Mouse (Mus musculus) forebrain, postnatal 0 days (tissue): ENCODE data around the gene Mast4. TPM values are rescaled to one million over a fixed set of nuclear protein-coding genes. Genes with fewer than 3 reads are reported as not detected.

ENCODE experiments used
- ATAC-seq: fragments of 200-750 bp; cut with Nextera tagmentation; 2 replicates; pipeline ENCODE4 v1.8.0; 2017; ENCODE audit warnings: mild to moderate bottlenecking, moderate library complexity
- DNase-seq: peaks from one replicate; pipeline ENCODE4 v3.0.0-alpha.2; 2015
- H3K27ac ChIP-seq: fragments of 300-500 bp; sonication (generic); 2 replicates; pipeline ENCODE4 v1.5.1; 2014; ENCODE audit warnings: low read depth, mild to moderate bottlenecking, antibody characterized with exemption, low read length, moderate library complexity, mixed read lengths
- H3K27me3 ChIP-seq: fragments of 300-500 bp; sonication (generic); 2 replicates; pipeline ENCODE4 v1.6.1; 2014; ENCODE audit warnings: mild to moderate bottlenecking, low read length, mixed read lengths; ENCODE audit not compliant: insufficient read depth
- H3K36me3 ChIP-seq: fragments of 300-500 bp; sonication (generic); 2 replicates; pipeline ENCODE4 v1.6.1; 2014; ENCODE audit warnings: mild to moderate bottlenecking, moderate library complexity; ENCODE audit not compliant: insufficient read depth
- H3K4me1 ChIP-seq: fragments of 300-500 bp; sonication (generic); 2 replicates; pipeline ENCODE4 v1.6.1; 2014; ENCODE audit warnings: antibody characterized with exemption; ENCODE audit not compliant: insufficient read depth
- H3K4me2 ChIP-seq: fragments of 300-500 bp; sonication (generic); 2 replicates; pipeline ENCODE4 v1.6.1; 2014; ENCODE audit warnings: low read depth, mild to moderate bottlenecking, moderate library complexity
- H3K4me3 ChIP-seq: fragments of 300-500 bp; sonication (generic); 2 replicates; pipeline ENCODE4 v1.5.1; 2014; ENCODE audit warnings: low read depth, low read length, mixed read lengths
- H3K9ac ChIP-seq: fragments of 300-500 bp; sonication (generic); 2 replicates; pipeline ENCODE4 v1.6.1; 2014; ENCODE audit warnings: mild to moderate bottlenecking
- H3K9me3 ChIP-seq: fragments of 300-500 bp; sonication (generic); 2 replicates; pipeline ENCODE4 v1.6.1; 2016; ENCODE audit warnings: low read length
- CTCF ChIP-seq: sonication (generic); IDR thresholded peaks from 2 replicates; pipeline ENCODE4 v1.5.1; 2016; ENCODE audit warnings: antibody characterized with exemption, control low read depth, low read depth
- WGBS: fragments of 180-500 bp; shearing (Covaris S2); extraction: QIAGEN DNeasy Blood & Tissue Kit; methylation state at CpG from one replicate; pipeline ENCODE4 v1.1.7; 2014; 5-methylcytosine and 5-hydroxymethylcytosine counted together
- polyA plus RNA-seq: library from polyadenylated mRNA; unstranded; fragments of >200 nt; fragmentation: Nextera tagmentation; extraction: Ambion mirVana; gene quantifications from 2 replicates; pipeline ENCODE4 v1.2.1, GENCODE M21; 2015
- total RNA-seq: library from RNA; depleted of rRNA; stranded (reverse); fragments of >200 nt; gene quantifications from 2 replicates; pipeline ENCODE4 v1.2.3, GENCODE M21; 2014

Gene Mast4
- total and polyA plus RNA-seq, 2 experiments from 2014 or later: 17.2 to 40.1 TPM

DNA sequence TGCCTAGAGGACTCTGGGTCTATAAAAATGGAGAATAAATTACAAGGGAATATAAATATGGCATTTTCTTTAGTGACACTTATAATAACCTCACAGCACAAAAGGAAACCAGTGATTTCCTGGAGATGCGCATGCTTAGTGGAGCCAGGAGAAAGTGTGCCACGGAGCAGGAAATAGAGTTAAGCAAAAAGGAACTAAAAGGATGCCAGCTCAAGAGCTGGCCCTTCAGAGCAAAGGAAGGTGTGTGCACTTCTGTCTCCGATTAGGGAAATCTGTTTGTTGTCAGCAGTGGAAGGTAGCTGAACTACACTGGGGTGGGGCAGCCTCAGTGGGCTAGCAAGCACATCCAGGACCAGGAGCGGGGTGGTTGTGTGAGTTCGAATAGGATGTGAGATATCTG, 634.1 kb downstream of the Mast4 start:
- Histone ChIP-seq H3K9ac (no peak overlapping the region), H3K4me1 (peaks cover 6% of the 10 kb centered on the region; the same call in 1 of the 2 replicates), H3K4me2 (no peak overlapping the region), H3K27me3 (no peaks in the 10 kb centered on the region), H3K27ac (no peak overlapping the region), H3K4me3 (no peak overlapping the region), H3K36me3 (no peaks in the 10 kb centered on the region), H3K9me3 (no peaks in the 10 kb centered on the region)
- no peak for ATAC-seq
- WGBS: 85% methylated on average over 5 of the region's 5 CpGs
- no peak for TF ChIP-seq CTCF
- no peak for DNase-seq

DNA sequence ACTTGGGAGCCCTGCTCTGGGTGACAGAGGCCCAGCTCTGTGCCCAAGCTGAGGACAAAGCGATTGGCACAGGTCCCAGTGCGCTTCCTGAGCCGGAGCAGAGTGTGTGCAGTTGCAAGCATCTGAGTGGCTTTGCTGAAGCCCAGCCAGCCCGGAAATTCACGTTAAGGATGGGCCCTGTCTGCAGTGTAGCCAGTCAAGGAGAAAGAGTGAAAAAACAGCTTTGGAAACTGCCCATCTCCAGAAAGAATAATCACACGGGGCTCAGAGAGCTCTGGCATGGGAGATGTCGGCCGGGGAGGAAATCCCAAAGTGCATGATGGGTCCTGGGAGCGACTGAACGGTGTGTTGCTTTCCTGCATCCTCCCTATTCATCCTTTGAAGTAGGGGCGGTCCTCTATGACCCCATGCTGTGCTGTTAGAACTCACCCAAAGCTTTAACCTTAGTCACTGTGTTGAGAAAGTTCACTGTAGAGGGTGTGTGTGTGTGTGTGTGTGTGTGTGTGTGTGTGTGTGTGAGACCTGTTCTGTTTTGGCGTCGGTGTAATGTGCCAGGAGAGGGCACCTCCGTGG, 635.5 kb downstream of the Mast4 start:
- Histone ChIP-seq H3K27me3 (no peaks in the 10 kb centered on the region), H3K27ac (peak overlapping the region; percentile 74), H3K9ac (peak overlapping the region; percentile 50), H3K4me3 (peak overlapping the region; percentile 30), H3K4me2 (peak overlapping the region; percentile 56), H3K9me3 (no peaks in the 10 kb centered on the region), H3K36me3 (no peaks in the 10 kb centered on the region), H3K4me1 (peaks cover 6% of the 10 kb centered on the region; the same call in 1 of the 2 replicates)
- WGBS: 12% methylated on average over 14 of the region's 14 CpGs
- no peak for TF ChIP-seq CTCF
- peak; percentile 84 for DNase-seq
- ATAC-seq: peak; percentile 96

DNA sequence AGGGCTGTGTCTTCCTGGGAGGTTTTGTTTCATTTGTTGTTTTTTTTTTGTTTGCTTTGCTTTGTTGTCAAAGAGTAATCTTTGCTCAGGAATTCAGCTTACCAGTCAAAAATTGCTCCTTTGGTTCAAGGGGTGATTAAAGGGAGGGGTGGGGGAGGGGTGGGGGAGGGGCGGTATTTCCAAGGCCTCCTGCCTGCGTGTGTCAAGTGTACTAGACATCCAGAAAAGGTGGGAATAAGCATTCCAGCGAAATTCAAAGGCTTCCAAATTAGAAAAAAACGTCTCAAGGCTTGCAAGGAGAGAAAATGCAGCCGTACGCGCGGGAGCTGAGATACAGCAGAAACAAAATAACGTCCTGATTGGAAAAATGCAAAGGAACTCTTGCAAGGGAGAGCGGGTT, 636.0 kb downstream of the Mast4 start:
- Histone ChIP-seq H3K9me3 (no peaks in the 10 kb centered on the region), H3K9ac (peak overlapping the region; percentile 50), H3K4me2 (peak overlapping the region; percentile 56), H3K4me3 (peak overlapping the region; percentile 30), H3K4me1 (peaks cover 6% of the 10 kb centered on the region; the same call in 1 of the 2 replicates), H3K27ac (peak overlapping the region; percentile 74), H3K36me3 (no peaks in the 10 kb centered on the region), H3K27me3 (no peaks in the 10 kb centered on the region)
- TF ChIP-seq CTCF: no peak
- peak; percentile 28 for ATAC-seq
- WGBS: 1% methylated on average over 10 of the region's 10 CpGs
- DNase-seq: no peak

DNA sequence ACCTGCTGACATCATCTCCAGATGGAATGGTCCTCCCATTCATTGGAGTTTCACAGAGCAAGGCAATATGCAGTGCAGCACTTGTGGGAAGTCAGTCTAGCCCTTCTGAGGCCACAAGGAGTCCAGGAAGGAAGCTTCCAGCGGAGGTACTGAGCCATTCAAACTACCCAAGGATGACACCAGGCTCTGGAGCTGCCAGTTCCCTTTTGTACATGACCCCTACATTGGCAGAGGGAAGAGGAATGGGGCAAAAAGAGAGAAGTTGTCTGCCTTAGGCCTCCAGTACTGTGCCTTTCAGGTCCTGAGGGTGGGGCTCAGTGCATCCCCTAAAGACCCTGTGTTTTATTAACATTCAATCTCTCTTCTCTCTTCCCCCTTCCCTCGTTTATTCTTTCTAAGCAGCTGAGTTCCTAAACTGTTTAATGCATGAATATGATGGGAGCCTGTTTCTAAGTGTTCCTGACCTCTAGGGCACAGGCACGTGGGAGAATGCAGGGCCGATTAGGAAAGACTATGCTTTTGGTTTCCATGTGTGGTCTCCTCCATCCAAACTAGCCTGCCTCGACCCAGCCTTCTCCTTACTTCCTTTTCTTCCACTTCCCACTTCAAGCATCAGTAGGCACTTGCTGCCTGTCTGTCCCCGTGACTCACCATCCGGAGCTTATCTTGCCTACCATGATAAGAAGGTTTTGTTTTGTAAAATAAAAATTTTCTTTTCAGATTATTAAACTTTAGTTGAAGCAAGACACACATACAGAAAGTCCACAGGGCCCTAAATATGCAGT, 639.0 kb downstream of the Mast4 start:
- H3K9ac ChIP-seq: no peak overlapping the region
- H3K36me3 ChIP-seq: no peaks in the 10 kb centered on the region
- no peak overlapping the region for H3K4me2 ChIP-seq
- ATAC-seq (no peak), DNase-seq (no peak)
- no peak overlapping the region for H3K27ac ChIP-seq
- no peaks in the 10 kb centered on the region for H3K27me3 ChIP-seq
- no peaks in the 10 kb centered on the region for H3K9me3 ChIP-seq
- TF ChIP-seq CTCF: no peak
- peaks cover 6% of the 10 kb centered on the region; the same call in 1 of the 2 replicates for H3K4me1 ChIP-seq
- no peak overlapping the region for H3K4me3 ChIP-seq
- WGBS: 79% methylated on average over 7 of the region's 7 CpGs

DNA sequence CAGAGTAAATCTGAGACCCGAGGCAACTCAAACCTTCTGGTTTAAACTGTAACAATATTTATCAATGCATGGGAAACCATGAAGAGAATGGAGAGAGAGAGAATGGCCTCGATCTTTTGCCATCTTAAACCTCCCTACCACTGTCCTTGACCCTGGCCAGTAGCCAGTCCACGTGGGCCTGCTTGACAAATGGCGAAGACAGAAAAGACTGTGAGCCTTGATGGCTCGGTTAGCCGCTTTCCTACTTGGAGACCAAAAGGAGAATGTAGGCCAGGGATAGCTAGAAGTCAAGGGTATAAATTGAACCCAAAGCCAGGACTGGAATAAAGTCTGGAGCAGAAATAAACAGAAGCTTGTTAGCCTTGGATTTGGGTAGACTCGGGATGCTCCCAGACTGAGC, 640.1 kb downstream of the Mast4 start:
- no peak overlapping the region for H3K4me3 ChIP-seq
- no peak overlapping the region for H3K9ac ChIP-seq
- H3K4me2 ChIP-seq: no peak overlapping the region
- no peak for DNase-seq
- H3K36me3 ChIP-seq: no peaks in the 10 kb centered on the region
- no peak for TF ChIP-seq CTCF
- 91% methylated on average over 7 of the region's 7 CpGs for WGBS
- H3K27ac ChIP-seq: no peak overlapping the region
- no peak for ATAC-seq
- H3K4me1 ChIP-seq: peaks cover 6% of the 10 kb centered on the region; the same call in 1 of the 2 replicates
- H3K27me3 ChIP-seq: no peaks in the 10 kb centered on the region
- no peaks in the 10 kb centered on the region for H3K9me3 ChIP-seq

DNA sequence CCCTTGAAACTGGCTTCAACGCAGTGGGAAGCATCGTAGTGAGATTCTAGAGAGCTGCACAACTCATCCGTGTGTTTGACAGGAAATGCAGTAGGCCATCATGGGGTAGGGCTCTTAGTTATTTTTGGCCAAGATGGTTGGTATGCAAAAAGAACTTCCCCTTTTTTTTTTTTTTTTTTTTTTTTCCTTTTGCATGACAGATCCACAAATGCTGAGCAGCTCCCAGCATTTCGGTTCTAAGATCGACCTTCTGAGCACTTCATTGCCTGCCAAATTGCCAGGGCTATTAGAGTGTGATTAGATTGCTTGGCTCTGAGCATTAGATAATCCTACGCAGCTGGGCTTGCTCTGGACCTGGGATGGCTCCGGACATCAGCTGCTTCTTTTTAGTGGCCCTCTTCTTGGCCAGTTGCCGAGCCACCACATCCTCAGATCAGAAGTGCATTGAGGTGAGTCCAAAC, 640.9 kb downstream of the Mast4 start, which contains the start of gene Cd180:
Gene Cd180 (plus strand): TSS at position 218 of the 461 bp plus-strand sequence.
- H3K27ac ChIP-seq: no peak within 1 kb of the TSS
- H3K4me3 ChIP-seq: no peak within 1 kb of the TSS
- no peak within 1 kb of the TSS for H3K9ac ChIP-seq
- H3K4me1 ChIP-seq: no peaks in the 10 kb centered on the region
- TF ChIP-seq CTCF: no peak
- DNase-seq (no peak), ATAC-seq (no peak; the same call in 1 of the 2 replicates)
- H3K27me3 ChIP-seq: no peaks in the 10 kb centered on the region
- H3K36me3 ChIP-seq: no peaks in the 10 kb centered on the region
- no peaks in the 10 kb centered on the region for H3K9me3 ChIP-seq
- 61% methylated on average over 8 of the region's 8 CpGs for WGBS
- no peak within 1 kb of the TSS for H3K4me2 ChIP-seq
